Comparison of ENCODE assay signal across 9 mouse cellular contexts in the genomic region with DNA sequence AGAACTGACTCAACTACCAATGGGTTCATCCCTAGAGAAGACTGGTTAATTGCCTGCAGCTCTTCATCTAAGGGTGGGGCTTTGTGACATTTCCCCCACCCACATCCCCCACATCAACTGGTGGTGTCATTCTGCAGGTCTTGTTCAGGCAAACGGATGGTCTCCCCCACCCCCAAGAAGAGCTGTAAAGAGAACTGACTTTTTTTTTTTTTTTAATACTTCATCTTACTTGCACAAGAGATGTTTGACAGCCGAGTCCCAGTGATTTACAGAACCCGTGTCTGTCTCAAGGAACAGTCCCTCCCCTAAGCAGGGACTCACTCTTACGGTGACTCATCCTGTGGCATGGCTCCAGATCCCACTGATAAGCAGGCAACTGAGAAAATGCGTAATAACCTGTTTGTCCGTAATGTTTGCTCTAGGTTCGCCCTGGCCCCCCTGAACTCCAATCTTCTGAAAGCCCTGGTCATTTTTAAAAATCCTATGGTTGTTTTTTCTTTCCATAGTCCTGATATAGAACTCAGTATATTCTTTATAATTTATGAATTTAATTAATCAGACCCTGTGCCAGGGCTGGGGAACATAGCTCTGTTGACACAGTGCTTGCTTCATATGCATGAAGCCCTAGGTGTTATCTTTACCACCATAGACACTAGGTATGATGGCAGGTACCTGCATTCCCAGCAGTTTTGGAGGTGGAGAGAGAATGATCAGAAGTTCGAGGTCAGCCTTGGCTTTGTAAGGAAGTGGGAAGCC. TPM values are rescaled to one million over a fixed set of nuclear protein-coding genes. Genes with fewer than 3 reads are reported as not detected.
DNase-seq lines count a peak whose midpoint lies in the region; ATAC-seq and TF ChIP-seq lines count a peak whose summit lies in the region.
"Had no signal": no experiment of that assay in that cellular context is flagged by ENCODE, and none has a peak within 500 bp of the region (broad histone marks: within the 10 kb centered on the region; RNA-seq: fewer than 3 reads in every experiment).

No protein-coding gene starts in this region.

- no peak for TF ChIP-seq CTCF in liver, postnatal 0 days (IDR thresholded peaks at IDR 0.05; ENCODE audit: low read depth)

- no peaks in the 10 kb centered on the region for H3K9me3 ChIP-seq in liver, postnatal 0 days (ENCODE audit: low read length)
- H3K9me3 ChIP-seq in midbrain, embryonic 15.5 days = no peaks in the 10 kb centered on the region

- no peak overlapping the region for H3K4me3 ChIP-seq in liver, postnatal 0 days (ENCODE audit: low read depth, low read length)
- no peak overlapping the region for H3K4me3 ChIP-seq in midbrain, embryonic 15.5 days
- H3K4me3 ChIP-seq: left cerebral cortex, adult 2 months had no signal

- no peak overlapping the region for H3K9ac ChIP-seq in liver, postnatal 0 days (replicated peaks)
- H3K9ac ChIP-seq in midbrain, embryonic 15.5 days = no peak overlapping the region

- no peak overlapping the region for H3K4me2 ChIP-seq in liver, postnatal 0 days (ENCODE audit: low read depth, low read length)
- no peak overlapping the region for H3K4me2 ChIP-seq in midbrain, embryonic 15.5 days

- WGBS in liver, postnatal 0 days (ENCODE audit: insufficient replicate concordance) = 30% methylated on average over 8 of the region's 8 CpGs
- 77% methylated on average over 8 of the region's 8 CpGs for WGBS in midbrain, embryonic 15.5 days

- H3K36me3 ChIP-seq in liver, postnatal 0 days (replicated peaks; ENCODE audit: insufficient read depth, low read length) = no peaks in the 10 kb centered on the region
- no peaks in the 10 kb centered on the region for H3K36me3 ChIP-seq in midbrain, embryonic 15.5 days (replicated peaks)

- TF ChIP-seq EP300 in liver, postnatal 0 days (IDR thresholded peaks at IDR 0.05; ENCODE audit: low read depth) = no peak

- DNase-seq in liver, postnatal 0 days = peak; percentile 50
- no peak for DNase-seq in liver
- peak; percentile 94 for DNase-seq in adrenal gland, adult 8-10 months
- DNase-seq in kidney, postnatal 4 days = peak; percentile 36 to 48
- peak; percentile 46 for DNase-seq in urinary bladder, adult 2 months (ENCODE audit: low spot score)
- no peak for DNase-seq in frontal cortex, postnatal 25 days (ENCODE audit: low spot score in 2 of 2)
- DNase-seq in layer of hippocampus, adult 18-20 months (ENCODE audit: low spot score in 2 of 2) = no peak

- no peak overlapping the region for H3K27ac ChIP-seq in liver, postnatal 0 days (ENCODE audit: low read depth)
- H3K27ac ChIP-seq in midbrain, embryonic 15.5 days = no peak overlapping the region
- H3K27ac ChIP-seq: left cerebral cortex, adult 2 months had no signal

- peak; percentile 68 for ATAC-seq in liver, postnatal 0 days
- ATAC-seq in midbrain, embryonic 15.5 days (replicated peaks) = no peak

- no peaks in the 10 kb centered on the region for H3K27me3 ChIP-seq in liver, postnatal 0 days (ENCODE audit: insufficient read depth, low read length)
- H3K27me3 ChIP-seq in midbrain, embryonic 15.5 days (replicated peaks) = peaks cover 5% of the 10 kb centered on the region; the same call in 1 of the 2 replicates

- H3K4me1 ChIP-seq in liver, postnatal 0 days (ENCODE audit: insufficient read depth) = 0 out of 2 replicates have a peak, but pooled peaks cover 9% of the 10 kb centered on the region
- peaks cover 5% of the 10 kb centered on the region; the same call in 1 of the 2 replicates for H3K4me1 ChIP-seq in midbrain, embryonic 15.5 days

RNA-seq across cellular contexts. Expression of a gene that starts 5.8 kb away (rescaled TPM):
- 3.8 and 4.4 TPM in 2 replicates for polyA plus RNA-seq in liver, postnatal 0 days (2015; fragmentation: Nextera tagmentation; extraction: Ambion mirVana)
- total RNA-seq in adrenal gland, adult 8-10 months (2022) = 100 to 1,000 TPM; 217 to 303 (median 276) TPM
- polyA plus RNA-seq in urinary bladder, adult 2 months (2012; rRNA removed) = 42.5 and 61.3 TPM in 2 replicates
- total RNA-seq in layer of hippocampus, adult 18-20 months (2021) = 10 to 100 TPM; 18.2 to 21.0 TPM
- polyA plus RNA-seq in midbrain, embryonic 15.5 days (2015; fragmentation: Nextera tagmentation; extraction: Ambion mirVana) = 6.5 TPM in 2 replicates

RNA-seq across cellular contexts. Expression of a gene that starts 35.7 kb away (rescaled TPM):
- polyA plus RNA-seq in liver, postnatal 0 days (2015; fragmentation: Nextera tagmentation; extraction: Ambion mirVana) = 0.29 and 0.44 TPM in 2 replicates
- total RNA-seq in adrenal gland, adult 8-10 months (2022) = 1 to 10 TPM; 3.3 to 5.2 (median 4.0) TPM
- polyA plus RNA-seq in urinary bladder, adult 2 months (2012; rRNA removed) = 2.5 and 2.7 TPM in 2 replicates
- total RNA-seq in layer of hippocampus, adult 18-20 months (2021) = 10 to 100 TPM; 15.5 to 16.2 TPM
- 2.2 and 2.3 TPM in 2 replicates for polyA plus RNA-seq in midbrain, embryonic 15.5 days (2015; fragmentation: Nextera tagmentation; extraction: Ambion mirVana)

Comparison
In these comparisons a context has a peak if more than half of its experiments do, and no peak if none do; other contexts are left out.
1. DNase-seq: peak in liver, postnatal 0 days (single experiment), adrenal gland, adult 8-10 months (single experiment), kidney, postnatal 4 days (2 of 2) and urinary bladder, adult 2 months (single experiment); none in liver (single experiment), frontal cortex, postnatal 25 days (0 of 2) and layer of hippocampus, adult 18-20 months (0 of 2).